Mouse (Mus musculus) ES-E14 (cell line): ENCODE results near the gene Cmss1. TPM values are rescaled to one million over a fixed set of nuclear protein-coding genes. Genes with fewer than 3 reads are reported as not detected.

ENCODE experiments used
- DNase-seq: peaks from one replicate; pipeline ENCODE4 v3.0.0-alpha.2; 2013; ENCODE audit warnings: low read depth, low spot score
- H3K27ac ChIP-seq: 2 replicates; pipeline ENCODE4 v1.5.1; 2012; ENCODE audit warnings: low read depth, mild to moderate bottlenecking, low read length, moderate library complexity, mixed read lengths; ENCODE audit not compliant: poor library complexity, insufficient read depth, severe bottlenecking
- H3K36me3 ChIP-seq: 2 replicates; pipeline ENCODE4 v1.6.1; 2012; ENCODE audit warnings: mild to moderate bottlenecking, low read length, moderate library complexity, mixed read lengths; ENCODE audit not compliant: control insufficient read depth, poor library complexity, insufficient read depth, severe bottlenecking
- H3K4me1 ChIP-seq, 2 experiments: fragments of 150-350 bp in 1 of 2; sonication (generic) in 1 of 2; 2 replicates each; pipeline ENCODE4 v1.6.1; 2012; ENCODE audit warnings: low read length in 2 of 2, mild to moderate bottlenecking in 1 of 2, mixed read lengths in 1 of 2; ENCODE audit not compliant: control insufficient read depth in 2 of 2, insufficient read depth in 2 of 2, poor library complexity in 1 of 2
- H3K4me3 ChIP-seq, 2 experiments: fragments of 150-350 bp in 1 of 2; sonication (generic) in 1 of 2; 2 replicates each; pipeline ENCODE4 v1.5.1; 2012; ENCODE audit warnings: low read length in 2 of 2, low read depth in 1 of 2, mild to moderate bottlenecking in 1 of 2, mixed read lengths in 1 of 2; ENCODE audit not compliant: insufficient read depth in 1 of 2, poor library complexity in 1 of 2, severe bottlenecking in 1 of 2
- H3K9ac ChIP-seq: 2 replicates; pipeline ENCODE4 v1.6.1; 2012; ENCODE audit warnings: low read depth, mild to moderate bottlenecking, low read length, mixed read lengths; ENCODE audit not compliant: poor library complexity, insufficient read depth, severe bottlenecking
- H3K9me3 ChIP-seq: fragments of 150-350 bp; sonication (generic); 2 replicates; pipeline ENCODE4 v1.6.1; 2012; ENCODE audit warnings: low read depth, mild to moderate bottlenecking, low read length; ENCODE audit not compliant: control insufficient read depth, insufficient read depth
- CHD2 ChIP-seq: IDR thresholded peaks from 2 replicates; pipeline ENCODE4 v1.6.1; 2014; ENCODE audit warnings: mild to moderate bottlenecking, low read depth, low read length, inconsistent platforms
- HCFC1 ChIP-seq: IDR thresholded peaks from 2 replicates; pipeline ENCODE4 v1.6.1; 2012; ENCODE audit warnings: low read length, inconsistent platforms, borderline replicate concordance; ENCODE audit not compliant: insufficient read depth
- MAFK ChIP-seq: IDR thresholded peaks from 2 replicates; pipeline ENCODE4 v1.6.1; 2014; ENCODE audit warnings: mild to moderate bottlenecking, low read depth, low read length, inconsistent platforms; ENCODE audit not compliant: insufficient read depth
- ZC3H11A ChIP-seq: IDR thresholded peaks from 2 replicates; pipeline ENCODE4 v1.6.1; 2012; ENCODE audit warnings: low read depth, mild to moderate bottlenecking, inconsistent platforms, low read length, borderline replicate concordance
- ZNF384 ChIP-seq: IDR thresholded peaks from 2 replicates; pipeline ENCODE4 v1.6.1; 2012; ENCODE audit warnings: low read depth, low read length, inconsistent platforms
- in situ Hi-C, 2 experiments: fragments of 600-800 bp; cut with MboI; formaldehyde crosslinking; loops; one replicate each; pipeline ENCODE4 v1.15.1; 2025; ENCODE audit warnings: low sequenced_read_pairs in 2 of 2, inconsistent platforms in 1 of 2; ENCODE audit not compliant: unreplicated experiment in 2 of 2
- total RNA-seq: library from RNA; depleted of rRNA; stranded (reverse); fragments of 300-350 nt; gene quantifications from 2 replicates; pipeline ENCODE4 v1.2.3, GENCODE M21; 2012

Cmss1 gene
- total RNA-seq, 1 experiment: 58.7 TPM

DNA sequence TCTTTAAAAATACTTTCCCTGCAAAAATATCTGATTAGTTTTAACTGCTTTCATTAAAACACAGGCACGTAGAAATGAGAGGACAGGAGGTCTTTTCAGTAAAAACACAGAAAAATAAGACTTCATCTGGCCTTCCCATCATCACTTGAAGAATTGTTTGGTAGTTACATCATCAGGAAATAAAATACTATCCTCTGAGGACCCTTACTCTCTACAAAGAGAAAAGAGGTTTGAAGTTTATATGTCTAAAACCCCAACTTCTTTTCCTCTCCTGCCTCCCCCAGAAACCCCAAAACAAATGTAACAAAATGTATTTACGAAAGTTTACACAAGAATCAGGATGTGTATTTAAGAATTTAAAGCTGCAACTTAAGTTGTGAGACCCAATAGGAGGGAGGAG, 58.1 kb downstream of the Cmss1 start:
- Histone ChIP-seq H3K9ac (peak overlapping the region; percentile 89), H3K36me3 (no peaks in the 10 kb centered on the region), H3K4me3 (peak overlapping the region; percentile 60 to 92), H3K27ac (no peak overlapping the region), H3K4me1 (peaks cover 0 to 8% of the 10 kb centered on the region in 2 experiments; a peak in 1 of 4 replicates), H3K9me3 (no peaks in the 10 kb centered on the region)
- DNase-seq: no peak
- no peak for TF ChIP-seq HCFC1
- TF ChIP-seq CHD2: no peak
- no peak for TF ChIP-seq MAFK
- TF ChIP-seq ZNF384: no peak
- TF ChIP-seq ZC3H11A: no peak
- in situ Hi-C loops: no loop called here

DNA sequence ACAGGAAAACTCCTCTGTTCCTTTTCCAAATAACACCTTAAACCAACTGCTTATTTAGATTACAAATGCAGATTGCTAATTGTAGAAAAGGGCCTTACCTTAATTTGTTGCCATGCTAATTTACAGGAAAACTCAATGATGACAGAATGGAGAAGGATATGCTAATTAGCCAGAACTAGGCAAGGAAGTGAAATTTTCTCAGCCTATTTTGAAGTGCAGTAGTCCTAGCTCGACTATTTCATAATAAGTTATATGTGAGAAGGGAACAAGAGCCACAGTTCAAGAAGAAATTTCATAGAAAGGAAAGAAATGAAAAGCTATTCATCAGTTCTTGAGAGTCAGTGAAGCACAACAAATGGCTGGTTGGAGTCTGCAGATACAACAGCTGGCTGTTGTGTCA, 60.3 kb downstream of the Cmss1 start:
- Histone ChIP-seq H3K4me3 (no peak overlapping the region), H3K36me3 (no peaks in the 10 kb centered on the region), H3K9ac (no peak overlapping the region), H3K27ac (no peak overlapping the region), H3K9me3 (no peaks in the 10 kb centered on the region; the same call in 1 of the 2 replicates), H3K4me1 (peaks cover 0 to 8% of the 10 kb centered on the region in 2 experiments; a peak in 1 of 4 replicates)
- in situ Hi-C loops: no loop called here
- no peak for DNase-seq
- no peak for TF ChIP-seq HCFC1
- no peak for TF ChIP-seq MAFK
- TF ChIP-seq CHD2: no peak
- TF ChIP-seq ZNF384: no peak
- TF ChIP-seq ZC3H11A: no peak

DNA sequence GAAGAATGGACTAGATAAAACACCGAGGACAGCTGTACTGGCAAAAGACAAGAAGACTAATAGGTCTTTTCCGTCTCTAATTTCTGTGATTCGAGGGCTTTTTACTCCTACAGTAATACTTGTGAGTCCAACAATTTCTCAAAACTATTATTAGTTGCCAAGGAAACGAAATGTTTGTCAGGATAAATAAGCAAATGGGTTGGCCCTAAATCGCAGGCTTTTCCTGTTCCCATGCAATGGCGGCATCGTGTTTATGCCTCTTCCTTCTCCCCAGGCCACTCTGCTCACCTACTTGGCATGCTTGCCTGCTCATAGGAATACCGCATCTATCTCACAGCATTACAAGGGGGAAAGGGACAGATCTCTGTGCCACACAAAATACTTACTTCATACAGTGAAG, 62.2 kb downstream of the Cmss1 start:
- Histone ChIP-seq H3K9ac (no peak overlapping the region), H3K9me3 (no peaks in the 10 kb centered on the region; the same call in 1 of the 2 replicates), H3K4me3 (no peak overlapping the region), H3K27ac (no peak overlapping the region), H3K4me1 (peaks cover 0 to 8% of the 10 kb centered on the region in 2 experiments; a peak in 1 of 4 replicates), H3K36me3 (no peaks in the 10 kb centered on the region)
- no peak for DNase-seq
- in situ Hi-C loops: no loop called here
- no peak for TF ChIP-seq ZC3H11A
- TF ChIP-seq ZNF384: no peak
- no peak for TF ChIP-seq HCFC1
- TF ChIP-seq MAFK: no peak
- no peak for TF ChIP-seq CHD2

DNA sequence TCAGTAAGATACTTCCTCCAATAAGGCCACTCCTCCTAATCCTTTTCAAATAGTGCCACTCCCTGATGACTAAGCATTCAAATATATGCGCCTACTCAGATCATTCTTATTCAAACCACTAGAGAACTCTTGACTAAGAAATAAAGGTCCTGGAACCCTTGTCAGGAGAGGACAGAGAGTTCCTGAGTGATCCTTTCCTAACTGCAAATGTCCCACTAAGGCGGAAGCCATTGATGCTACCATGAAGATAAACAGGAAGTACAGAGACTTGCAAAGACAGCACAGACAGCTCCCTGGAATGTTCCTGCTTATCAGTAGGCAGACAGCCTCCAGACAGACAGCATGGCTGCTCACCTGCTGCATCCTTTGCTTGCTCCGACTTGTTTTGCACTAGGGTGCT, 63.4 kb downstream of the Cmss1 start:
- H3K4me1 ChIP-seq: peaks cover 0 to 8% of the 10 kb centered on the region in 2 experiments; a peak in 1 of 4 replicates
- H3K27ac ChIP-seq: peak overlapping the region; percentile 88; the same call in 1 of the 2 replicates
- H3K4me3 ChIP-seq: no peak overlapping the region
- DNase-seq: peak; percentile 16
- in situ Hi-C loops: no loop called here
- no peaks in the 10 kb centered on the region; the same call in 1 of the 2 replicates for H3K9me3 ChIP-seq
- H3K36me3 ChIP-seq: no peaks in the 10 kb centered on the region
- TF ChIP-seq ZNF384 (no peak), CHD2 (no peak), MAFK (peak; percentile 43; the same call in 1 of the 2 replicates)
- H3K9ac ChIP-seq: no peak overlapping the region

DNA sequence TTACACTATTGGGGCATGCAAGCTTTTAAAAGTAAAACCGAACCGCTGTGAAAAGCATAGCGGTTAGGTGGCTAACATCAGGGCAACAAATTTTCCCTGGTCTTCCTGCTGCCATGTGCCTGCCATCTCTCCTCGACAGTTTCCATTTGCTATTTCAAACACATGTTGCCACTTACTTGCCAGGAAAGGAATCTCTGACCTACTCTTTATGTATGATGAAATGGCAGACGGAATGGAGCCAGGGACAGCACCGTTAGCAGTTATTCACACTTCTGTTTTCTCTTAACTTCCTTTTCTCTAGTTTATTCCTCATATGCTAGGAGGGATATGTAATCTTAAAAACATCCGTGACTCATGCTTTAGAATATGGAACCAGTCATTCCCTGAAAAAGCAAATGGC, 70.2 kb downstream of the Cmss1 start:
- H3K27ac ChIP-seq: no peak overlapping the region
- no peak for TF ChIP-seq MAFK
- no peak for TF ChIP-seq CHD2
- TF ChIP-seq HCFC1: no peak
- TF ChIP-seq ZNF384: no peak
- TF ChIP-seq ZC3H11A: no peak
- H3K9me3 ChIP-seq: no peaks in the 10 kb centered on the region; the same call in 1 of the 2 replicates
- H3K36me3 ChIP-seq: no peaks in the 10 kb centered on the region
- no peak overlapping the region for H3K9ac ChIP-seq
- no peaks in the 10 kb centered on the region for H3K4me1 ChIP-seq
- DNase-seq: no peak
- no peak overlapping the region for H3K4me3 ChIP-seq
- in situ Hi-C loops: no loop called here
